51 mouse cellular contexts compared by ENCODE assay signal in the genomic region with DNA sequence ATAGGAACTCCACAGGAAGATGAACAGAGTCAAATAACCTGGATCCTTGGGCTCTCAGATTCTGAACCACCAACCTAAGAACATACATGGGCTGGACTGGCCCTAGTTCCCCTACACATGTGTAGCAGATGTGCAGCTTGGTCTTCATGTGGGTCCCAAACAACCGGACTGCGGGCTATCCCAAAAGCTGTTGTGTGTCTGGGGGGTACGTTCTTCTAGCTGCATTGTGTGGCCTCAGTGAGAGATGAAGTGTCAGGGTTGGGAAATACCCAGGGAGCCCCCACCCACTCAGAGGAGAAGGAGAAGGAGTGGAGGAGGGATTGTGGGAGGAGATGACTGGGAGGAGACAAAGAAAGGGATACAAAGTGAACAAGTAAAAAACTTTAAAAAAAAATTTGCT. TPM values are rescaled to one million over a fixed set of nuclear protein-coding genes. Genes with fewer than 3 reads are reported as not detected.
"Had no signal": no experiment of that assay in that cellular context is flagged by ENCODE, and none has a peak within 500 bp of the region (broad histone marks: within the 10 kb centered on the region; RNA-seq: fewer than 3 reads in every experiment).

No protein-coding gene starts in this region.

- H3K4me1 ChIP-seq: heart, embryonic 12.5 days; heart, embryonic 13.5 days; heart, embryonic 15.5 days; hindbrain, embryonic 10.5 days; hindbrain, embryonic 12.5 days; hindbrain, embryonic 13.5 days; hindbrain, embryonic 15.5 days; intestine, embryonic 15.5 days; kidney, embryonic 15.5 days had no signal

- H3K36me3 ChIP-seq: heart, embryonic 12.5 days; heart, embryonic 13.5 days; heart, embryonic 15.5 days; hindbrain, embryonic 10.5 days; hindbrain, embryonic 12.5 days; hindbrain, embryonic 13.5 days; hindbrain, embryonic 15.5 days; intestine, embryonic 15.5 days; kidney, embryonic 15.5 days had no signal

- H3K9me3 ChIP-seq: heart, embryonic 13.5 days; heart, embryonic 15.5 days; hindbrain, embryonic 10.5 days; hindbrain, embryonic 12.5 days; hindbrain, embryonic 13.5 days; hindbrain, embryonic 15.5 days; intestine, embryonic 15.5 days had no signal

- H3K4me3 ChIP-seq: heart, embryonic 12.5 days; heart, embryonic 13.5 days; heart, embryonic 15.5 days; hindbrain, embryonic 10.5 days; hindbrain, embryonic 12.5 days; hindbrain, embryonic 13.5 days; hindbrain, embryonic 15.5 days; intestine, embryonic 15.5 days; kidney, embryonic 15.5 days; layer of hippocampus, adult 2 months; left cerebral cortex, adult 2 months had no signal

- DNase-seq: heart, postnatal 10 days; heart, postnatal 36 days; heart, postnatal 4 days; kidney, adult 11 months; kidney, adult 18-20 months; kidney, adult 2 months; kidney, adult 8-10 months; kidney, adult 9 months; kidney, postnatal 10 days; kidney, postnatal 14 days; kidney, postnatal 25 days; kidney, postnatal 36 days; kidney, postnatal 4 days; layer of hippocampus, adult 9-11 months; layer of hippocampus, postnatal 36 days had no signal

- H3K27ac ChIP-seq: heart, embryonic 13.5 days; heart, embryonic 15.5 days; hindbrain, embryonic 10.5 days; hindbrain, embryonic 12.5 days; hindbrain, embryonic 13.5 days; hindbrain, embryonic 14.5 days; hindbrain, embryonic 15.5 days; hindbrain, postnatal 0 days; intestine, embryonic 15.5 days; kidney, embryonic 15.5 days; kidney, postnatal 0 days; layer of hippocampus, adult 2 months; left cerebral cortex, adult 2 months had no signal

- H3K27me3 ChIP-seq: heart, embryonic 12.5 days; heart, embryonic 13.5 days; heart, embryonic 15.5 days; hindbrain, embryonic 12.5 days; hindbrain, embryonic 13.5 days; hindbrain, embryonic 15.5 days; intestine, embryonic 15.5 days; kidney, embryonic 15.5 days had no signal

RNA-seq across cellular contexts. Expression of a gene that starts 36.0 kb away (rescaled TPM):
- total RNA-seq: heart, postnatal 10 days; heart, postnatal 25 days; heart, postnatal 36 days; heart, postnatal 4 days; hematopoietic stem cell, adult 5-6 weeks; hindbrain, postnatal 0 days; layer of hippocampus, adult 18-20 months; layer of hippocampus, adult 2 months; layer of hippocampus, adult 8-10 months; layer of hippocampus, postnatal 10 days; layer of hippocampus, postnatal 14 days; layer of hippocampus, postnatal 25 days; layer of hippocampus, postnatal 36 days; left cerebral cortex, adult 18-20 months; left cerebral cortex, adult 2 months; left cerebral cortex, adult 8-10 months had no signal
- polyA plus RNA-seq: heart, embryonic 11.5 days; heart, embryonic 12.5 days; heart, embryonic 13.5 days; heart, embryonic 14.5 days; heart, embryonic 15.5 days; heart, embryonic 16.5 days; heart, postnatal 0 days; hindbrain, embryonic 10.5 days; hindbrain, embryonic 11.5 days; hindbrain, embryonic 12.5 days; hindbrain, embryonic 13.5 days; hindbrain, embryonic 14.5 days; hindbrain, embryonic 15.5 days; hindbrain, embryonic 16.5 days; hindbrain, postnatal 0 days; inflammation-experienced regulatory T-cells, adult 6 months; intestine, embryonic 14.5 days; intestine, embryonic 15.5 days; intestine, embryonic 16.5 days; intestine, postnatal 0 days; kidney, adult 2 months; kidney, embryonic 14.5 days; kidney, embryonic 15.5 days; kidney, embryonic 16.5 days; kidney, postnatal 0 days; large intestine, adult 2 months had no signal
